Mouse (Mus musculus) yolk sac, embryonic 10.5 days (tissue): ENCODE measurements at regions not wholly inside any gene's neighbourhood (a gene's known extent, or its start where the extent isn't known, plus 50 kb on each side); places are given as distances from the start of the nearest gene placed in this dataset.
"Not testable (repeated sequence)": the region's sequence is repeated elsewhere in the genome, so short reads cannot be mapped to it uniquely, and the experiment has no call there.

Source experiments
- DNase-seq: peaks from one replicate; pipeline ENCODE4 v3.0.0-alpha.2; 2017; ENCODE audit warnings: low spot score

DNA sequence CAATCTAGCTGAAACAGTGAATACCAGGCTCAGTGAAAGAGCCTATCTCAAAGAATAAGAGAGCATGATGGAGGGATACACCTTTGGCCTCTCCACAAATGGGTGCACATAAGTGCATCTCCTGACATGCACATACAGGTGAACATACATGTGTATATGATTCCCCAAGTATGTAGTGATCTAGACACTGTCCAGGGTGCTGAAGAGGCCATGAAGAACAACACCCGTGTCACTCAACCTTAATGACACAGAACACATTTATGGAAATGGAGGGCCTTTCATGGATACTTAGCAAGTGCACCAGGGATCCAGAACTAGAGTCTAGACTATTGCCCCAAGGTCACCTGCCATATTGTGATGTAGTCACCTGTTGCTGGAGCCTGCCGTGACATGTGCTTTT lies 56.9 kb downstream of the Spata19 start:
- no peak for DNase-seq

DNA sequence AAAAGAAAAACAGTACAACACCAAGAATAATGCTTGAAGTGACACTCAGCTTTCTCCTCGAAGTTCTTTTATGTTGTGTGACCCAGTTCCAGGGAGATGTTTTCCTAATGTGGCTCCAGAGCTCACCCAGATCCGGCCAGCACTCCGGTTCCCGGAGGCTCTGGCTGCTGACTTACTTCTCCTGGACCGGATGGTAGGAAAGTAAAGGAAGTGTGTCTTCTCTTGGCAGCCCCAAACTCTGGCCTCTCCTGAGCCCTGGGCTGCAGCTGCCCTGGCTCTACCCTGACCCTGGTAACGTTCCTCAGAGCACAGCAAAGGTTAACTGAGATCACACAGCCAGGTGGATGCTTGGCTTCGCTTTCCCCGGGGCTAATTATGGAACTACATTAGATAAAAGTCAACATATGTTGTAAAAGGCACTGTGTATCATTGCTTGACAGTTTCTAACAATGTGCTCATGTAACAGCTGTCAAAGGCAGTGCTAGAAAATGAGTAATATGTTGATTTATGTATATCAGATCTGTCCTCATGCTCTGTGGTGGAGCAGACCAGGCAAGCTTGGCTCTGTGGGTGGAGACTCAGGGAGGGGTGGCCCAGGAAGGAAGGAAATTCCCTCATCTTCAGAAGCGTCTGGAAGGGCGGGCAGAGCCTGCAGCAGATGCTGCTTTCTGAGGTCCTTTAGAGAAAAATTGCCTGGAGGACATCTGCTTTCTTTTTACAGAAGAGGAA lies 57.5 kb downstream of the Spata19 start:
- no peak for DNase-seq

DNA sequence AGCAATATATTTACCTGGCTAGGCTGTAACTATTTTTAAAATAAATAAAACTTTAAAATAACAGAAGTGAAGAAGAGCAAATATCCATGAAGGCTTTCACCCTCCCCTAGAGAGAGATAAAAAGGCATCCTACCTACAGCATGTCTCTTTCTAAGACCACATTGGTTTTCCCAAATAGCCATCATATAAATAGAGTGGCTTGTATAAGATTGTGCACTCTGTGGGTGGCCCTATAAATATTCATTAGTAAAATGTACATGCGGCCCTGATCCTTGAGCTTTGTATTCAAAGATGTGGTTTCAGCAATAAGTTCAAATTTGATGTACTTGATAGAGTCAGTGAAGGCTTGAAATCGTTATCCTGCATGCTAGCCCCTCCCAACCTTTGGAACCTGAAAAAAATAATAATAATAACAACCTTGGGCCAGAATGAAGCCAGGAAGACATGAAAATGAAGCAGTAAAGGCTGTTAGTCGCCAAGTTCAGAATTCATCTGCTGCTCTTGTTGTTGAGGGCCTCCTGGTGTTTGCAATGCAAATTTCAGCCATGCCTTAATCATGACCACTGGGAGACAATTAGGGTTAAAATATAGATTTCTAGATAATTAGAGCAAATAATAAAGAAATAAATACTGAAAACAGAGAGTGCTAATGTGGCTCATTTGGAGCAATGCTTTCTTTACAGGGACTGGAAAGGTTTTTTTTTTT lies 61.9 kb downstream of the Spata19 start:
- no peak for DNase-seq

DNA sequence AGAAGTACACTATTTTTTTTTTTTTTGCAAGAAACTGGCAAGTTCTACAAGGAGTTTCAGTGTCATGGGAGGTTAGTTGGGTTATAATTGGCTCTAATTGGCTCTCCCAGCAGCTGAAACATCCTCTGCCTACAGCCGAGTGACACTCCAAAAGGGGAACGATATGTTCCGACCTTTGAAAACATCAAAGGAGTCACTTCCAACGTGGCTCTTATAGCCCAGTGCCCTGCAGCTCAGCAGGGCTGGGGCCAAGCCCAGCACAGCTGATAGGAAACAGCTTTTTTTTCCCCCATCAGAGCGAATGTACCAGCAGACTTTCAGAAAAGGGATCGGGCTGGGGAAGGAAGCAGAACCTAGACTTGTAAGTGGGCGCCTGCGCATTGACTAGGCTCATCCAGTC lies 64.4 kb downstream of the Spata19 start:
- DNase-seq: no peak

DNA sequence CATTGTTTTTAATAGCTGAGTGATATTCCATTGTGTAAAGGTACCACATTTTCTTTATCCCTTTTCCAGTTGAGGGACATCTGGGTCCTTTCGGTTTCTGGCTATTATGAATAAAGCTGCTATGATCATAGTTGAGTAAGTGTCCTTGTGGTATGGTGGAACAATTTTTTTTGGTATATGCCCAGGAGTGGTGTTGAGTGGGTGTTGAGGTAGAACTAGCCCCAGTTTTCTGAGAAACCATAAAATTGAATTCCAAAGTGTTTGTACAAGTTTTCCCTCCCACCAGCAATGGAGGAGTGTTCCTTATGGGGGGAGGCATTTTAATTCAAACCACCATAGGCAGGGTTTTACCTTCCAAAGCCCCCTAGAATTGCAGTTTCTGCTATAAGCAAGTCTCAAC lies 67.4 kb downstream of the Spata19 start:
- DNase-seq: no peak

DNA sequence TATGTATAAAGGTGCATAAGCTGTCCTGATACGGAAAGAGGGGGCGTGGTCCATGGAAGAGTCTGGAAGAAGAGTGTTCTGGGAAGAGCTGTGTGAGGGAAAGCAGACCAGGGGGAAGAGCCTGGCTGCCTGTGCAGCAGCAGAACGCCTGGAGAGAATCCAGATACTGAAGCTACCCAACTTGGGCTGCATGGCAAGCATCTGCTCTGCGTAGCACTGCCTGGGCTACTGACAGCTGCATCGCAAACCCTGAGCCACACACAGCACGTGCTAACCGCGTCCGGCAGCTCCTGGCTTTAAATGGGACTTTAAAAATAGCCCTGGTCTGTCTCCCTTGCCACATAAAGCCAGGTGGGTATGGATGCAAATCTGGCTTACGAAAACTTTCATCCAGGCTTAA lies 78.9 kb downstream of the Spata19 start:
- no peak for DNase-seq

DNA sequence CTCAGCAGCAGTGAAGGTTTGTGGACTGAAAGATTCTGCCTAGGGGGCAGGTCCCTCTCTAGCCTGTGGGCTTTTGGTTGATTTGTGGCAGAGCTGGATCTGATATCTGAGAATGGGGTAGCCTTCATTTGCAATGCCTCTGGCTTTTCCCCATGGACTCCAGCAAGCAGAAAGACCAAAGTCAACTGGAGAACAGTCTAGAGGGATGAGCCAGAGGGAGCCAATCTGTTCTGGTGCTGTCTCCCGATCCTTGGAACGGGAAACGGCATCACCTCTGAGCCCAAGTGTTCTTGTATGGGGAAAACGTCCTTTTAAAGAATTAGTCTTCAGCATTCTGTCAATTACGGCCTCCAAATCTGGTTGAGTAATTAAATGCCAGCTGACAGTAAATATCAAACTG lies 80.0 kb downstream of the Spata19 start:
- no peak for DNase-seq

DNA sequence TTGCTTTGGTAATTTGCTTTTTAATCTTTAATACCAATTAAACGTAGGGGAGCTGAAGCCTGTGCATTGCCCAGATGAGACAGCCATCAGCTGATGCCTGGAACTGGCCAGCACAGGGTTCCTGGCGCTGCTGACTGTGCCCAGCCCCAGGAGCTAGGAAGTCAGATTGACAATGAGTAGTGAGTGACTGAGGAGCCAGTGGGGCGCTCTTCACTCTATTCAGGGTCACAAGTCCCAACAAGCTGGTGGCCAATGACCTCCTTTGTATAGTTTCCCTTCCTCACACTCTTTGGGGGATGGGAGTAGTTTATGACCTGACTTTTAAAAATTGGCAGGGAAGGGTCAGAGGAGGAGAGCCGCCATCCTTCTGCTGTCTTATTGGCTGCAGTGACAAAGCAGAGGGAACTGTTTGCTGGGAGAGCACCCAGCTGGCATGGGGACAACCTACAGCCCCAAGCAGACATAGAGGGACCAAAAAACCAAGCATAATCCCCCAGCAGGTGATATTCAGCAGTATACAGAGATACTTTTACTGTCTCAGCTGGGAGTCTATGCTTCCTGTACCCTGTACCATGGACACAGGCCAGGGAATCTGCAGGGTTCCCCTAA lies 80.6 kb downstream of the Spata19 start:
- DNase-seq: no peak

DNA sequence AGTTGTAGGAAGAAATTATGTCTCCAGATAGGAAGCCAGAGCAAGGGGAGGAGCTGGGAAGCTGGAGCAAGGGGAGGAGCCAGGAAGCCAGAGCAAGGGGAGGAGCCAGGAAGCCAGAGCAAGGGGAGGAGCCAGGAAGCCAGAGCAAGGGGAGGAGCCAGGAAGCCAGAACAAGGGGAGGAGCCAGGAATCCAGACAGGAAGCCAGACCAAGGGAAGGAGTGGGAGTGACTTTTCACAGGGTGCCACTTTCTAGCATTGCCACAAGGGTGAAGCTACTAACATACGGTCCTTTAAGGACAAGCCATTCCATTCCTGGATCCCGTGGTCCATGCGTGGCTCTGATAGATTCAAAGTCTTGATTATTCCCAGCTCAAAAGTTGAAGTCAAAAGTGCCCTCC lies 81.7 kb downstream of the Spata19 start:
- no peak for DNase-seq

DNA sequence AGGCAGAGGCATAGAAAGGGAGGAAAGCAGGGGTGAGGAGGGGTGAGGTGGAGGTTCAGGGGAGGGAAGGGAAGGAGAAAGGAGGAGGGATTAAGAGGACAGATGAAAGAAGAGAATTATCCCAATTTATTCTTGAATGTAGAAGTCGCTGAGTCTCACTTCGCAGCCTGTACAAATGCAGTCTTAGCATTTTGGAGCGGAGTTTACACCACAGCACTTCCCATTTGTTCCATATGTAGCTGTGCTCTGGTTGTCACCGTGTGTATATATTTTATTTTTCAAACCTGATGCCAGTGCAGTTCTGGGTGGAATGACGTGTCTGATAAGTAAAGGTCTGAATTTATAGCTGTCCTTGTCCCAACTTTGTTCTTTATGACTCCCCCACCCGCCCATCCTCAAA lies 105.2 kb downstream of the Spata19 start:
- no peak for DNase-seq

DNA sequence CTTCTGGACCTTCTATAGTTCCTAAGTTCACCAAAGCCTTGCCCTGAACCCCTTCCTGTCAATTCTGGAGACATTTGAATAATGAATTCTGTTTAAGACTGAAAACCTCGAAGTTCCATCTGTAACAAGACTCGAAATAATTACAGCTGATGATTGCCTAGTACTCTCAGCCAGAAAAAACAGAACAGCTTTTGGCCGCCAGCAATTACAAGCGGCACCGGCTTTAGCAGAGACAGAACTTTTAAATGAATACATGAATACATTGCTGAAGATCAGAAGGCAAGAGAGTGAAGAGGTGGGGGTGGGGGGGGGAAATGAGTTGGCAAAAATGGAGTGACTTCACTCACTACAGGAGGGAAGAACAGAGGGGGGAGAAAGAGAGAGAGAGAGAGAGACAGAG lies 112.6 kb downstream of the Spata19 start:
- DNase-seq: no peak

DNA sequence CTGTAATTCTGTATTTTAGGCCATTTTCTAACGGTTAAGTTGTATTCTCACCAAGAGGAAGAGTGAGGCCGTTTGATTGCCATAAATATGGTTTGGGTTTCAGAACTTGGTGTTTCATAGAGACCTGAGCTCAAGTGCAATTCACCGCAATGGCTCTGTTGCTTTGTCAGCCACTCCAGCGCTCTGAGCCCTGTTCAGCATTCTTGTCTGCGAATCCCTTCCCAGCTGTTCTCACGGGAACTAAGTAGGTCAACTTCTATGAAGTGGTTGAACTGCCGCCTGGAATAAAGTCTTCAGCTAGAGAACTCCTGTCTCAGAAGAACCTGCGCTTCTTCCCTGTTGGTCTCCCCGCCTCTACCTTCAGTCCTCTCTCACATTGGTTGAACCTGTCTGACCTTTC lies 113.1 kb downstream of the Spata19 start:
- DNase-seq: no peak

DNA sequence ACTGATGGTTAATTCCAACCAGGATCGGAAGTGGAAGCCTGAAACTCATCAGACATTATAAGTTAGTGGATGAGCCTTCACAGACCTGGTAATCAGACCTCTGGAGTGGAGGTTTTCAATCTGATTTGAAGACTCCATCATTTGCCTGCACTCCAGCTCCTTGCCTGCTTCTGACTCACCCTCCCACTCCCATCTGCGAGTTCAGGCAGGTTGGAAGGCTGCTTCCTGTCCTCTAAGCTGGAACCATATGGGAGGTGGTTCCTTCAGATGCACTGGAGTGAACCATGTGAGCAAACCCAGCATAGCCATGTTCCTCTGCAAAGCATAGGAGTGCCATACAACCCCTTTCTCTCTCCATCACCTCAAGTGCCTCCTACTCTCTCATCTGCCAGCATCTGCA lies 114.6 kb downstream of the Spata19 start:
- DNase-seq: no peak

DNA sequence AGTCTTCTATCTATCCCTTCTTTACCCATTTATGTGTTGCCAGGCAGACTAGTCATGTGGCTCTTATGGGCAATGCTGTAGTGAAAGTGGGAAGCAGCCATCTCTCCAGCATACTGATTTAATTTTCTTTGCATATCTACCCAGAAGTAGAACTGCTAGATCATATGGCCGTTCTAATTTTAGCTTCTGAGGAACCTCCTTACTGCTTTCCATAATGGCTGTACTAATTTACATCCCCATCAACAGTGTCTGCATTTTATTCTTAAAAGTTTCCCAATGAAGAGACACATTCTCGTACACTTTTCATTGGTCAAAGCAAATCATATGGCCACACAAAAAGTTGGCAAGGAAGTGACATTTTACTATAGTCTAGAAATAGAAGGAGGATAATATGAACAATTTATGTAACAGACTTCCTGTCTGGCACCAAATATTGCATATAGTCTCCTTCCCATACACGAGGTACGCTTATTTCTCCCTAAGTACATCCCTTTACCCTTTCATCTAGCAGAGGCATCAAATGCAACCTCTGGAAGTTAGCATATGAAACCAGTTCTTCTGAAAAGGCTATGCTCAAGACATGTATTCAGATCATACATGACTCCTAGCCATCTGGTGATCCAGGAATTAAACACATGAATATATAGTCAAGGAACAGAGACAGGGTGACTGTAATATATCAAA lies 119.0 kb downstream of the Spata19 start:
- DNase-seq: no peak

DNA sequence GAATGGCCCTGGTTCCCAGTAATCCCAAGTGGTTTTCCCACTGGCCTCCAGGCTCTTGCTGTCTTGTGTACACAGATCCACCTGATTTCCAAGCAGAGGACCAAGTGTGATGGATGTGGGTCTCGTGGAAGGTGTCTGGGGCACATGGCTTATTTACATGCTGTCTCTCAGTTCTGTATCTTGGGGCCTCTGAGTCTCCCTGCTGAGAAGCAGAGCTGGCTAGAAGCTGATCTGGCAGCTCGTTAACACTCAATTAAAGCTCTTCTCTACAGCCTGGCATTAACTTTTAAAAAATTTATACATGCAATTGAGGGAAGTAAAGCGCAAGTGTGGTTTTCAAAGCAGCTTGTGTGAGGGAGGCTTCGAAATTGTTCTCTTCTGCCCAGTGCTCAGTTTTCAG lies 121.4 kb downstream of the Spata19 start:
- no peak for DNase-seq

DNA sequence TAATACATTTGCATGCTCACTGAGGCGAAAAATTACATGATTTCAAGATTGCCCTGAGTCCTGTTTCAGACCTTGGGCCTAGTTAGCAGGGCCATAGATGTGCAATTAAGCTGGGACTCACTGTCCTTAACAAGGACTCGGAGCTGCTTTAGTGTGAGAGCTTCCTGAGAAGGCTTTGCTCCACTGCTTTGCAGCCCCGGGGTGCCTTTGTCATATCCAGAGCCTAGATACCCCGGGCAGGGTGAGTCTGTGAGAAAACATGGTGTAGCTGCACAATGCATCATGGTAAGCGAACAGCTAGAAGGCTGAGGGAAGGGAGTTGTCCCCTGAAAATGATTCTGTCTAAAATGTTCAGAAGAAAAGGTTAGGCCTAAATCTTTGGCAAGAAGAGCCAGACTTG lies 123.1 kb downstream of the Spata19 start:
- no peak for DNase-seq

DNA sequence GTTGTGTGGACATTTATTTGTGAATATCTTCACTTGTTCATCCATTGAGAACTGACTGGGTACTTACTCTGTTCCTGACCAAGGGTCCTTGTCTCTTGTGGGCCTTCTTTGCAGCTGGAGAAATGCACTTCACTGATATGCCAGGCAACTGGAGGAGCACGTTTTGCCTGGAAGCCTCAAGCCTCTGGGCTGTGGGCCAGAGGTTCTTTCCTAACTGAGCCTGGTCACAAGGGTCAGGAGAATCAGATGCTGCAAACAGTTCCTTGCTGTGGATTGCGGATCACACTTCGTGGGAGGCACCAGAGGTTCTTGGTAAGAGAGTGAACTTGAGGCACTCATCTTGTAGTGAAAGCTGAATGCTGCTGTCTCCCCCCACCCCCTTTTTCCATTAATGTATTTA lies 124.6 kb downstream of the Spata19 start:
- no peak for DNase-seq

DNA sequence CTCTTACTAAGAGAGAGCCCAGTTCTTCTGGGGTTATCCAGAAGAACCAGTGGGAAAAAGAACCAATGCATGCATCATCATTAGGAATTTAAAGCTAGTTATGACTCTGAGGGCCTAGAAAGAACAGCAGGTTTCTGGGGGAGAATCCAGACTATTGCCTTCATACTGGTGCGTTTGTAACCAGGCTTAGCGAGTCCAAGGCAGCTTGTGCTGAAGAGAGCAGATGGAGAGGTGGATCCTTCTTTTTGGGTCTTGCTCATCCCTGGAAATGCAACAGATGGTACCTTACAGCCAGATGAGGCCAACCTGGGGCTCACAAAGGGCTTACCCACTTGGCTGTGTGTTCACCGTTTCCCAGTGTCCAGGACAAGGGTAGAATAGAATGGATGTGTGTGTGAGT lies 130.1 kb downstream of the Spata19 start:
- DNase-seq: no peak

DNA sequence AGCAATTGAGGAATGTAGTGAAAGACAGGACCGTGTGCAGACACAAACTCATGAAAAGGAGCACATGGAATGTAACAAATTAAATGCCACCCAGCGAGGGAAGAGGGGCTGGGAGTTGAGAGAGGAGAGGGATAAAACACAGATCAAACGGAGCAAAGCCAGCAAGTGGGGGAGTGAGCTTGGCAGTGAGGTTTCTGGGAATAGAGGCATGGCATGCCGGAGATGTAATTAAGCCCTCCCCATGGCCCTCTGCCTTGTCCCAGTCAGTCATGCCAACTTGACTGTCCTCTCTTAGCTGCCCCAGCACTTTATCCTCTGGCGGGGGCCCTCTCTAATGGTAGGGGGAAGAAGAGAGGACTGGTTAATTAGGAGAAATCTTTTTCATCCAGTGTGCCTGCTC lies 141.9 kb downstream of the Spata19 start:
- DNase-seq: no peak

DNA sequence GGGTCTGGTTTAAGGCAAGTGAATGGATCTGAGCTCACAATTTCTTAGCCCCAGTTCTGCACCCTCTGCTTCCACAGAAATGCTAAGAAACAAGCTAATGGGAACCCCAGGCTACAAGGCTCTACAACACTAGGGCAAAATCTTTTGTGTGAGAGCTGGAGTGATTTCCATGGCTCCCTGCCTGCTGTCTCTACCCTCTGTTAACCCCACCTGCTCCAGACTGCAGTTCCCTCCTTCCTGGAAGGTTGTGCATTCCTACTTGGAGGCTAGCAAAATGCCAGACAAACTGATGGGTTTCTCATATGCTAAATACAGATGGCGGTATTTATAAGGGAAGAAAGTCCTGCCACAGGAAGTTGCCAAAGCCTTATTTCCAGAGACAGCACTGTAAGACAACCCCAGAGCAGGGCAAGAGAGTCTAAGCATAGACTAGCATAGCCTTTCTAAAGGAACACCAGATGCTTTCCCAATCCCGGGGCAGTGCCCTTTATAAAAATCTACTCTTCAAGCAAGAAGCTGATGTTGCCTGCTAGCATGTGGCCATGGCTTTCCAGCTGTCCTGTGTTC lies 145.1 kb downstream of the Spata19 start:
- DNase-seq: no peak

DNA sequence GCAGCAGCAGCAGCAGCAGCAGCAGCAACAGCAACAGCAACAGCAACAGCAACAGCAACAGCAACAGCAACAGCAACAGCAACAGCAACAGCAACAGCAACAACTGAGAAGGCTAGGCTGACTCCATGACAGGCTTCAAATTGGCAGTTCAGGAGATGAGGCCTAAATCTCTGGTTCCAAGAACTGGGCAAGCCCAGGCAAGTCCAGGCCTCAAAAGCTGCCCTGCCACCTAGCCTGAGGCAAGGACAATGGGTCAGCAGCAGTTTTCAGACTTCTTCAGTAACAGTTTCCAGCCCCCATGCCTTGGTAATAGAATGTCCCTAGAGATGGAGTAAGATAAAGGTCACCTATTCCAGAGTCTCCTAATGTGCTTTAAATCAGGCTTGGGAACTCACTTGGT lies 158.1 kb downstream of the Spata19 start:
- not testable (repeated sequence) for DNase-seq
